Mouse (Mus musculus): ENCODE measurements at regions not wholly inside any gene's neighbourhood (a gene's known extent, or its start where the extent isn't known, plus 50 kb on each side); places are given as distances from the start of the nearest gene placed in this dataset.

GRCm38 (mm10) chr8:78065890-78066493 is 147.1 kb upstream of the Ttc29 start:
- TF ChIP-seq POLR2A (IDR thresholded peaks at IDR 0.05; ENCODE audit: borderline replicate concordance, extremely low read depth, insufficient read depth, insufficient read length, poor library complexity, severe bottlenecking) (no peak), CTCF (IDR thresholded peaks at IDR 0.05; ENCODE audit: borderline replicate concordance, extremely low read depth, insufficient read depth, insufficient read length) (no peak)

Data from brain, embryonic 14.5 days (tissue).